Mouse (Mus musculus) T-helper 17 cell (primary cell): ENCODE results near the gene Bhlha15.

Experiments used
- in situ Hi-C, 2 experiments: fragments of 300-600 bp; cut with MboI, MseI; formaldehyde crosslinking; loops; 1 replicate in 1 of 2; 2 replicates in 1 of 2; pipeline ENCODE4 v1.15.1; 2025; ENCODE audit warnings: high pct_unique_total_duplicates in 2 of 2

Bhlha15 gene

GRCm38 (mm10) chr5:144223899-144224816 is 34.1 kb downstream of the Bhlha15 start:
- in situ Hi-C loops = loop anchor here in 1 of 2 experiments (25.0 kb wide), 1 partner anchor 538 kb away; the partner anchor contains the start of genes Tmem130 and Trrap

DNA sequence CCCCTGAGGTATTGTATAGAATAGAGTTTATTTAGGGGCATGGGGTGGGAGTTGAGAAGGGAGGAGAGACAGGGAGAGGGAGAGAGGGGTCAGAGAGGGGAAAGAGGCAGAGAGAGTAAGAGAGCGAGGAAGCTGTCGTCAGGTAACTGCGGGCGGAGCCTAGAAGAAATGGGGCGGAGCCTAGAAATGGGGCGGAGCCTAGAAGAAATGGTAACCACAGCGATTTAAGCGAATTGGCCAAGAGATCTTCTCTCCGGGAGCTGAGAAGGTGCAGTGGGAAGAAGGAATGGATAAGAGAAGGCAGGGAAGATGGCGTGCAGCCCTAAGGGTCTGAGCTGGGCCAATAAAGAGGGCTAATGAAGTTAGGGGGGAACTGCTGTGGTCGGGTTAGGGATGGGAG is 36.1 kb downstream of the Bhlha15 start:
- in situ Hi-C loops = loop anchor here in 1 of 2 experiments (25.0 kb wide), 1 partner anchor 1986 kb away; the partner anchor contains the start of gene Rnf6

- in situ Hi-C loops = loop anchor here in 1 of 2 experiments (25.0 kb wide), 1 partner anchor 1982 kb away; the partner anchor contains the start of gene Rnf6
Measured at GRCm38 (mm10) chr5:144230216-144230615, 40.1 kb downstream of the Bhlha15 start.

- in situ Hi-C loops = loop anchor here in 1 of 2 experiments (25.0 kb wide), 1 partner anchor 1981 kb away; the partner anchor contains the start of gene Rnf6
Measured at GRCm38 (mm10) chr5:144231410-144231809, 41.3 kb downstream of the Bhlha15 start.

DNA sequence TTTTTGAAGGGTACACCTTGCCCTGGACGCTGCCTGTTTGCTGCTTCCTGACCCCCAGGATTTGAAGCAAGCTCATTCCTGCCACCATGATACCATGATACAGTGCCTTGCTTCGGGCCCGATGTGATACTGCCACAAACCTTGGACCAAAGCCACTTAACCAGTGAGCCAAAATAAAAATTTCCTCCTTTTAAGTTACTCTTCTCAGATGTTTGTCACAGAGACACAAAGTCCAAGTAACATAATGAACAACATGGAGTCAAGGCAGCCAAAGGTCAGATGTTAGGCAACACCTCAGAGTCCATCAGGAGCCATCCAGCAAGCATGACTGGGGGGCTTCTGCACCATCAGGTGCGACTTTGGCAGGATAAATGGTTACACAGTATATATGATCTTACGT is 42.4 kb downstream of the Bhlha15 start:
- in situ Hi-C loops = loop anchor here in 1 of 2 experiments (25.0 kb wide), 1 partner anchor 1980 kb away; the partner anchor contains the start of gene Rnf6

GRCm38 (mm10) chr5:144234222-144234621 is 44.1 kb downstream of the Bhlha15 start:
- in situ Hi-C loops = loop anchor here in 1 of 2 experiments (25.0 kb wide), 1 partner anchor 1978 kb away; the partner anchor contains the start of gene Rnf6

GRCm38 (mm10) chr5:144234714-144235113 is 44.6 kb downstream of the Bhlha15 start:
- in situ Hi-C loops = loop anchor here in 1 of 2 experiments (25.0 kb wide), 1 partner anchor 1978 kb away; the partner anchor contains the start of gene Rnf6

DNA sequence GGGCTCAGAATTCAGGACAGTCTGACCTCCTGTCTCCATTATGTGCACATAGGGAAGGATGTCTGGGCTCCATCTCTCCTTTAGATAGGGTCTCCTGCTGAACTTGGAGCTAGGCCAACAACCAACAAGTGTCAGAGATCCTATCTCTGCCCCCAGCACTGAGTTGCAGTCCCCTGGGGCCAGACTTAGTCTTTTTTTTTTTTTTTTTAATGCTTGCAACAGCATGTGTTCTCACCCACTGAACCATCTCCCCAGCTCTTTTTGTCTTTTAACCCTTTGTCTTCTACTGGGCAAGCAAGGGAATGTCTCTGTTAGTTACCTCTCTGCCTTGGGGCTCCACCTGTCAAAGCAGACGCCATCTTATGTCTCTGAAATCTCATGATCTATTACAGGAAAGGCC is 48.9 kb downstream of the Bhlha15 start:
- in situ Hi-C loops = loop anchor here in 1 of 2 experiments (25.0 kb wide), 1 partner anchor 1973 kb away; the partner anchor contains the start of gene Rnf6
